Mouse (Mus musculus): ENCODE results near the gene Glod5. TPM values are rescaled to one million over a fixed set of nuclear protein-coding genes. Genes with fewer than 3 reads are reported as not detected.
"Not testable (repeated sequence)": the region's sequence is repeated elsewhere in the genome, so short reads cannot be mapped to it uniquely, and the experiment has no call there.

The Glod5 gene
- polyA plus RNA-seq, 1 experiment: 20.4 TPM

GRCm38 (mm10) chrX:8013569-8014314 is 4.5 kb downstream of the Glod5 start:
- Histone ChIP-seq H3K4me3 (ENCODE audit: low read depth, low read length) (no peak overlapping the region), H3K36me3 (ENCODE audit: control insufficient read depth, insufficient read depth, low read length) (peaks cover 12% of the 10 kb centered on the region), H3K4me1 (ENCODE audit: control insufficient read depth, insufficient read depth, insufficient read length, low read length) (peaks cover 2% of the 10 kb centered on the region; the same call in 1 of the 2 replicates), H3K27me3 (ENCODE audit: control insufficient read depth, insufficient read depth, low read length) (no peaks in the 10 kb centered on the region), H3K27ac (ENCODE audit: insufficient read depth, low read depth, low read length) (no peak overlapping the region)
- 81% methylated on average over 7 of the region's 8 CpGs for WGBS
- TF ChIP-seq POLR2A (IDR thresholded peaks at IDR 0.05; ENCODE audit: low read depth, low read length) (no peak), CTCF (IDR thresholded peaks at IDR 0.05; ENCODE audit: extremely low read depth, insufficient read length, insufficient replicate concordance, low read depth, low read length) (no peak)

- H3K27me3 ChIP-seq (ENCODE audit: control insufficient read depth, insufficient read depth, low read length): no peaks in the 10 kb centered on the region
- no peak overlapping the region for H3K27ac ChIP-seq (ENCODE audit: insufficient read depth, low read depth, low read length)
- 19% methylated on average over 2 of the region's 2 CpGs for WGBS
- H3K4me1 ChIP-seq (ENCODE audit: control insufficient read depth, insufficient read depth, insufficient read length, low read length): no peaks in the 10 kb centered on the region
- no peak overlapping the region for H3K4me3 ChIP-seq (ENCODE audit: low read depth, low read length)
- peaks cover 15% of the 10 kb centered on the region for H3K36me3 ChIP-seq (ENCODE audit: control insufficient read depth, insufficient read depth, low read length)
- no peak for TF ChIP-seq CTCF (IDR thresholded peaks at IDR 0.05; ENCODE audit: extremely low read depth, insufficient read length, insufficient replicate concordance, low read depth, low read length)
- no peak for TF ChIP-seq POLR2A (IDR thresholded peaks at IDR 0.05; ENCODE audit: low read depth, low read length)
These were observed 5.1 kb downstream of the Glod5 start for GRCm38 (mm10) chrX:8013157-8013556.

DNA sequence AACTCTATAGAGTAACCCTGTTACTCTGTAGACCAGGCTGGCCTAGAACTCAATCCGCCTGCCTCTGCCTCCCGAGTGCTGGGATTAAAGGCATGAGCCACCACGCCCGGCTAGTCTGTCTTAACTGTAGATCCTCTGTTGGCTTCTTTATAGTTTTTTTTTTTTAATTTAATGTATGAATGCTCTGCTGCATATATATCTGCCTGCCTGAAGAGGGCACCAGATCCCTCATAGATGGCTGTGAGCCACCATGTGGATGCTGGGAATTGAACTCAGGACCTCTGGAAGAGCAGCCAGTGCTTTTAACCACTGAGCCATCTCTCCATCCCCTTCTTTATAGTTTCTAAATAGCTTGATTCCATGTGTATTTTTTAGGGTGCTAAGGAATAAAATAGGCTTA is 8.9 kb downstream of the Glod5 start:
- 83% methylated on average over 4 of the region's 4 CpGs for WGBS
- not testable (repeated sequence) for H3K27ac ChIP-seq (ENCODE audit: insufficient read depth, low read depth, low read length); H3K4me3 ChIP-seq (ENCODE audit: low read depth, low read length); H3K27me3 ChIP-seq (ENCODE audit: control insufficient read depth, insufficient read depth, low read length); H3K4me1 ChIP-seq (ENCODE audit: control insufficient read depth, insufficient read depth, insufficient read length, low read length)
- H3K36me3 ChIP-seq (ENCODE audit: control insufficient read depth, insufficient read depth, low read length): peaks cover 13% of the 10 kb centered on the region

DNA sequence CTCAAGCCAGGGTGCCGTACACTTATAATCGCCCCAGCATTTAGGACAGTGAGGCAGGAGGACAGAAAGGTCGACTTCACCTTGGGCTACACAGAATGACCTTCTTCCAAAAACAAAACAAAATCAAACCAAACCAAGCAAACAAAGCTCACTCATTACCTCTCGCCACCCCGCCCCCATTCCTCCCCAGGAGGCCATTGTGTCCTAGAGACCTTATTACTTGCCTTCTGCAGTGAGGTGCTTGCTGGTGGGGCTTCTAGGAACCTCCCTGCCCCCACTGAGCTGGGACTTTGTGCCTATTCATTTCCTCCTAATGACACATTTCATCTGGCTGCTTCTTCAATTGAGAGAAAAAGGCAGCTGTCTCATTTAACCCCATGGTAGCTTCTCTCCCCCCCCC is 9.7 kb downstream of the Glod5 start:
- Histone ChIP-seq H3K36me3 (ENCODE audit: control insufficient read depth, insufficient read depth, low read length) (peaks cover 13% of the 10 kb centered on the region), H3K27ac (ENCODE audit: insufficient read depth, low read depth, low read length) (no peak overlapping the region), H3K4me1 (ENCODE audit: control insufficient read depth, insufficient read depth, insufficient read length, low read length) (no peaks in the 10 kb centered on the region), H3K4me3 (ENCODE audit: low read depth, low read length) (no peak overlapping the region), H3K27me3 (ENCODE audit: control insufficient read depth, insufficient read depth, low read length) (no peaks in the 10 kb centered on the region)
- no peak for TF ChIP-seq CTCF (IDR thresholded peaks at IDR 0.05; ENCODE audit: extremely low read depth, insufficient read length, insufficient replicate concordance, low read depth, low read length)
- no peak for TF ChIP-seq POLR2A (IDR thresholded peaks at IDR 0.05; ENCODE audit: low read depth, low read length)
- 69% methylated on average over 5 of the region's 5 CpGs for WGBS

- no peak overlapping the region for H3K27ac ChIP-seq (ENCODE audit: insufficient read depth, low read depth, low read length)
- no peaks in the 10 kb centered on the region for H3K27me3 ChIP-seq (ENCODE audit: control insufficient read depth, insufficient read depth, low read length)
- H3K36me3 ChIP-seq (ENCODE audit: control insufficient read depth, insufficient read depth, low read length): peaks cover 6% of the 10 kb centered on the region; the same call in 1 of the 2 replicates
- TF ChIP-seq CTCF (IDR thresholded peaks at IDR 0.05; ENCODE audit: extremely low read depth, insufficient read length, insufficient replicate concordance, low read depth, low read length) (no peak), POLR2A (IDR thresholded peaks at IDR 0.05; ENCODE audit: low read depth, low read length) (no peak)
- H3K4me3 ChIP-seq (ENCODE audit: low read depth, low read length): no peak overlapping the region
- H3K4me1 ChIP-seq (ENCODE audit: control insufficient read depth, insufficient read depth, insufficient read length, low read length): no peaks in the 10 kb centered on the region
- WGBS: 67% methylated on average over 4 of the region's 4 CpGs
These were observed 15.3 kb downstream of the Glod5 start for GRCm38 (mm10) chrX:8002971-8003370.

- Histone ChIP-seq H3K27ac (ENCODE audit: insufficient read depth, low read depth, low read length) (no peak overlapping the region), H3K27me3 (ENCODE audit: control insufficient read depth, insufficient read depth, low read length) (no peaks in the 10 kb centered on the region), H3K36me3 (ENCODE audit: control insufficient read depth, insufficient read depth, low read length) (peaks cover 6% of the 10 kb centered on the region; the same call in 1 of the 2 replicates), H3K4me1 (ENCODE audit: control insufficient read depth, insufficient read depth, insufficient read length, low read length) (no peaks in the 10 kb centered on the region), H3K4me3 (ENCODE audit: low read depth, low read length) (no peak overlapping the region)
- 40% methylated on average over 5 of the region's 5 CpGs for WGBS
- TF ChIP-seq POLR2A (IDR thresholded peaks at IDR 0.05; ENCODE audit: low read depth, low read length): no peak
- no peak for TF ChIP-seq CTCF (IDR thresholded peaks at IDR 0.05; ENCODE audit: extremely low read depth, insufficient read length, insufficient replicate concordance, low read depth, low read length)
These were observed 16.3 kb downstream of the Glod5 start for GRCm38 (mm10) chrX:8002001-8002400.

DNA sequence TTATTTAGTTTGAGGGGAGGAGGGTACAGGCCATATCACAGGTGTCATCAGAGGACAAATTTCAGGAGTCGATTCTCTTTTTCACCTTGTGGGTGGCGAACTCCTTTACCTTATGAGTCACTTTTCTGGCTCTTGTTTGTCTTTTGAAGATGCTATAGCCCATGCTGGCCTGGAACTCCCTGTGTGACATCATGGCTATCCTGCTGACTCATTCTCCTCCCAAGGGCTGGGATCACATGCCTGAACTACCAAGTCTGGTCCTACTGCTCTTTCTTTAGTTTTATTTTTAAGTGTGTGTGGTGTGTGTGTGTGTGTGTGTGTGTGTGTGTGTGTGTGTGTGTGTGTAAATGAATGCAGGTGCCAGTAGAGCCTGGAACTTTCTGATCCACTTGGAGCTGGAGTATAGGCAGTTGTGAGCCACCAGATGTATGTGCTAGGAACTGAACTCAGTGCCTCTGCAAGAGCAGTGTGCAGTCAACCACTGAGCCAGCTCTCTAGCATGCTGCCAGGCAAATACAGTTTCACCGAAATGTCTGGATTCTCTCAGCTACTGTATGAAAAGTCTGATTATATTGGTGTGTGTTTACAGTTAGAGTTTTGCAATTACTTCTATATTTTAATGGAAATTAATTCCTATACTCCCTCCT is 17.6 kb downstream of the Glod5 start:
- no peaks in the 10 kb centered on the region for H3K4me1 ChIP-seq (ENCODE audit: control insufficient read depth, insufficient read depth, insufficient read length, low read length)
- TF ChIP-seq POLR2A (IDR thresholded peaks at IDR 0.05; ENCODE audit: low read depth, low read length) (no peak), CTCF (IDR thresholded peaks at IDR 0.05; ENCODE audit: extremely low read depth, insufficient read length, insufficient replicate concordance, low read depth, low read length) (no peak)
- no peak overlapping the region for H3K27ac ChIP-seq (ENCODE audit: insufficient read depth, low read depth, low read length)
- H3K4me3 ChIP-seq (ENCODE audit: low read depth, low read length): no peak overlapping the region
- H3K27me3 ChIP-seq (ENCODE audit: control insufficient read depth, insufficient read depth, low read length): no peaks in the 10 kb centered on the region
- H3K36me3 ChIP-seq (ENCODE audit: control insufficient read depth, insufficient read depth, low read length): peaks cover 6% of the 10 kb centered on the region; the same call in 1 of the 2 replicates
- WGBS: 64% methylated on average over 3 of the region's 3 CpGs
